Mouse (Mus musculus) layer of hippocampus, postnatal 36 days (tissue): ENCODE results near the gene Caprin2. TPM values are rescaled to one million over a fixed set of nuclear protein-coding genes. Genes with fewer than 3 reads are reported as not detected.

Experiments
- DNase-seq, 2 experiments: peaks; one replicate each; pipeline ENCODE4 v3.0.0; 2022
- total RNA-seq, 2 experiments: library from RNA; stranded (reverse); gene quantifications; 2 replicates each; pipeline ENCODE4 v1.2.3; 2021

Caprin2 gene
- total RNA-seq, 2 experiments from 2014 or later, result 7.6 to 7.8 TPM

DNA sequence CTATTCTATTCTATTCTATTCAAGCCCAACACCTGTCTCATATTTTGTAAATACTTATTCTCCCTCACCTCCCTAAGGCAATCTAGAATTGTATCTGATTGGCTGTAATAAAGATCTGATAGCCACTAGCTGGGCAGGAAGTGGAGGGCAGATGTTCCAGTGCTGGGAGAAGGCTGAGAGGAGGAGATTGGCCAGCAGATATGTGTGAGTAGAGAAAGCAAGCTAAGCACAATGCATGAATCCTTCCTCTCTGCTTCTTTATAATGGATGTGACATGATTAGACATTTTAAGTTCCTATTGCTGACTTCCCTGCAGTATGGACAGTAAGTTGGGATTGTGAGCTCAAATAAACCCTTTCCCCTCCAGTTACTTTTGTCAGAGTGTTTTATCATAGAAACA, 57.6 kb downstream of the Caprin2 start:
- DNase-seq, result no peak

DNA sequence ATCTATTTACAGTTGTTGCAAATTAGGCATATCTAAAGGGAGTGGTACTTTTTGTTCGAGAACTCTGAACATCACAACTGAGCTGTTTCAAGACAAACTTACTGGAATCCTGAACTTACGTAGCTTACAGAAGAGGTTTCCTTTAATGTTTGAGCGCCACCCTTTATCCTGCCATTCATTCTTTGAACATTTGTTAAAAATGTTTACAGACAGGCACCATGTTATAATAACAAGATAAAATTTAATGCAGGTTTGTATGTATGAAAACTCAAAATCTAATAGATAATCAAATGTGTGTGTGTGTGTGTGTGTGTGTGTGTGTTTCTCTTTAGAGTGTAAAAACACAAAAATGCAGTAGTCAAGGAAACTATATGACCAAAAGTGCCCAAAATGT, 64.3 kb downstream of the Caprin2 start:
- no peak for DNase-seq

GRCm38 (mm10) chr6:148830748-148831727, 65.0 kb downstream of the Caprin2 start, which contains the start of gene Ipo8:
Gene Ipo8 (minus strand): TSS chr6:148831467.
- DNase-seq, result peak; percentile 90 to 93

GRCm38 (mm10) chr6:148830355-148830747, 65.7 kb downstream of the Caprin2 start:
- DNase-seq, result no peak

GRCm38 (mm10) chr6:148826119-148826518, 69.9 kb downstream of the Caprin2 start:
- no peak for DNase-seq

- no peak for DNase-seq
These were observed 77.3 kb downstream of the Caprin2 start for GRCm38 (mm10) chr6:148818624-148819343.

GRCm38 (mm10) chr6:148816751-148817150, 79.3 kb downstream of the Caprin2 start:
- no peak for DNase-seq

DNA sequence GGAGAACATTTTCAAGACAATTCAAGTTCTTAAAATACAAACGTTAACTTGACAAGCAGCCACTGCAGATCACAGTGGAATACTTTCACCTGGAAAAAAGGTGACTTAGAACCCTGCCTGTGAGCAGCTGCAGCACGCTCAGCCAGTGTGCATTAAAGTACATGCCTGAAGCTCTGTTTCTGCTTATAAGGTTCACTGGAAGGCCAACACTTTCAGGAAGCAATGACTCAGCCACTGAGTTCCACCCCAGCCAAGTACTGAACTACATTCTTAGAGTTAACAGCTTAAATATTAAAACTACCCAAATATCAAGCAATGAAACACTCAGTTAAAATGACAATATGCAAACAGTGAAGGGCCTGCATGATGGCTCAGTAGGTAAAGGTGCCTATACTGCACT, 84.9 kb downstream of the Caprin2 start:
- DNase-seq, result no peak

DNA sequence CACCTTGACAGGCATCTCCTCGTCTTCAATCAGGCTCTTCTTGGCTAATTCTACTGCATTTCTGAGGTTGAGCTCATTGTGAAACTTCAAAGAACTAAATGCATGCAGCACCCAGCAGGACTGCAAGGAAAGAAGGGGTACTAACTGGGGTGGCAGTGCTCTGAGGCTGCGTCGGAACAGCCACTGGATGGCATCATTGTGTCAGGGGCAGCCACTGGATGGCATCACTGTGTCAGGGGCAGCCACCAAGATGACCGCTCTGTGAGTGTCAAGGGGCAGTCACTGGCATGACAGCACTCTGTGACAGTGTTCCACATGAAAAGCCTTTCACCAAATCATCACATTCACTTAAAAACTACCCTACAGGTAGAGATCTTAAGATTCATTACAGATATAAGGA, 96.3 kb downstream of the Caprin2 start:
- DNase-seq, result no peak

- peak; percentile 17 to 24 for DNase-seq
These were observed 100.9 kb downstream of the Caprin2 start for GRCm38 (mm10) chr6:148795145-148795544.

Other genes starting within 250 kb of the Caprin2 start
- 10 to 100 TPM; 47.7 to 48.0 TPM for gene Ipo8, start 64.8 kb downstream of the Caprin2 start, total RNA-seq
- gene Sinhcaf, start 50.2 kb upstream of the Caprin2 start, total RNA-seq, result 1 to 10 TPM; 4.3 to 5.0 TPM
- 10 to 100 TPM; 47.8 to 49.5 TPM for gene Dennd5b, start 205.4 kb upstream of the Caprin2 start, total RNA-seq
- gene Gm10203, start 233.9 kb upstream of the Caprin2 start, total RNA-seq, result not detected
- 1 to 10 TPM; 4.1 to 5.0 TPM for gene Etfbkmt, start 243.6 kb upstream of the Caprin2 start, total RNA-seq